In genomic region chr17:34861704-34862415, GRCm38 (mm10) we compare ENCODE assay signal across 13 mouse cellular contexts. TPM values are rescaled to one million over a fixed set of nuclear protein-coding genes. Genes with fewer than 3 reads are reported as not detected.
DNase-seq lines count a peak whose midpoint lies in the region; ATAC-seq and TF ChIP-seq lines count a peak whose summit lies in the region.
"Had no signal": no experiment of that assay in that cellular context is flagged by ENCODE, and none has a peak within 500 bp of the region (broad histone marks: within the 10 kb centered on the region; RNA-seq: fewer than 3 reads in every experiment).

No protein-coding gene starts in this region.

- no peaks in the 10 kb centered on the region for H3K27me3 ChIP-seq in kidney, adult 2 months (replicated peaks; ENCODE audit: control insufficient read depth, insufficient read depth, low read length)
- H3K27me3 ChIP-seq in kidney, embryonic 14.5 days (ENCODE audit: control insufficient read depth, insufficient read depth, low read length), result no peaks in the 10 kb centered on the region
- H3K27me3 ChIP-seq in intestine, embryonic 15.5 days (replicated peaks), result no peaks in the 10 kb centered on the region
- H3K27me3 ChIP-seq: lung, embryonic 15.5 days had no signal

- H3K4me1 ChIP-seq in kidney, adult 2 months (ENCODE audit: control insufficient read depth, insufficient read depth, low read length), result peaks cover 6% of the 10 kb centered on the region; the same call in 1 of the 2 replicates
- H3K4me1 ChIP-seq in kidney, embryonic 14.5 days (ENCODE audit: control insufficient read depth, insufficient read depth, low read length), result no peaks in the 10 kb centered on the region
- no peaks in the 10 kb centered on the region; the same call in 1 of the 2 replicates for H3K4me1 ChIP-seq in intestine, embryonic 15.5 days (replicated peaks)
- H3K4me1 ChIP-seq: lung, embryonic 15.5 days had no signal

- DNase-seq in kidney, adult 2 months, result peak; percentile 87
- DNase-seq in kidney, postnatal 4 days, result peak; percentile 40 to 61
- DNase-seq in skeletal muscle tissue, adult 2 months (ENCODE audit: low read depth, low spot score), result peak; percentile 41
- DNase-seq in cerebellum, adult 9-10 months, result no peak
- DNase-seq in left cerebral cortex, postnatal 14 days (ENCODE audit: low spot score in 2 of 2), result no peak
- DNase-seq in frontal cortex, postnatal 25 days (ENCODE audit: low spot score in 2 of 2), result no peak
- DNase-seq: cerebellum, postnatal 14 days; heart, postnatal 36 days; layer of hippocampus, adult 9-11 months had no signal

- no peaks in the 10 kb centered on the region for H3K9me3 ChIP-seq in kidney, embryonic 14.5 days (ENCODE audit: control insufficient read depth, low read length)
- H3K9me3 ChIP-seq in intestine, embryonic 15.5 days, result no peaks in the 10 kb centered on the region
- H3K9me3 ChIP-seq: lung, embryonic 15.5 days had no signal

- WGBS in kidney, adult 2 months, result 39% methylated on average over 13 of the region's 13 CpGs
- WGBS in kidney, embryonic 14.5 days, result 61% methylated on average over 13 of the region's 13 CpGs
- WGBS in intestine, embryonic 15.5 days, result 53% methylated on average over 13 of the region's 13 CpGs

- peak overlapping the region; percentile 93 for H3K27ac ChIP-seq in kidney, adult 2 months (ENCODE audit: insufficient read depth, low read depth, low read length)
- H3K27ac ChIP-seq in kidney, embryonic 14.5 days (ENCODE audit: low read depth, low read length), result no peak overlapping the region
- peak overlapping the region; percentile 79 for H3K27ac ChIP-seq in intestine, embryonic 15.5 days
- H3K27ac ChIP-seq: lung, embryonic 15.5 days had no signal

- no peak overlapping the region for H3K4me2 ChIP-seq in kidney, embryonic 14.5 days (replicated peaks; ENCODE audit: low read depth, low read length)
- H3K4me2 ChIP-seq in intestine, embryonic 15.5 days (replicated peaks), result peak overlapping the region; percentile 53
- H3K4me2 ChIP-seq: lung, embryonic 15.5 days had no signal

- no peak for ATAC-seq in kidney, embryonic 14.5 days (ENCODE audit: low FRiP score, low TSS enrichment)
- peak; percentile 79 for ATAC-seq in intestine, embryonic 15.5 days
- ATAC-seq: CD4-positive, CD25-positive, alpha-beta regulatory T cell, adult 4 months had no signal

- TF ChIP-seq POLR2A in kidney, adult 2 months (IDR thresholded peaks at IDR 0.05; ENCODE audit: low read depth, low read length), result no peak

- TF ChIP-seq CTCF in kidney, adult 2 months (conservative IDR thresholded peaks at IDR 0.05; ENCODE audit: insufficient read depth, insufficient read length, low read depth, low read length), result no peak

- intact Hi-C loops in left cerebral cortex, postnatal 14 days (cut with DNase I), result no loop called here

- H3K4me3 ChIP-seq in kidney, adult 2 months (ENCODE audit: insufficient read depth, low read depth, low read length), result peak overlapping the region; percentile 42
- H3K4me3 ChIP-seq in kidney, embryonic 14.5 days (ENCODE audit: low read length), result no peak overlapping the region
- H3K4me3 ChIP-seq in intestine, embryonic 15.5 days (replicated peaks), result peak overlapping the region; percentile 23
- H3K4me3 ChIP-seq: lung, embryonic 15.5 days had no signal

- H3K36me3 ChIP-seq in kidney, adult 2 months (ENCODE audit: control insufficient read depth, insufficient read depth, low read length), result no peaks in the 10 kb centered on the region
- H3K36me3 ChIP-seq in kidney, embryonic 14.5 days (ENCODE audit: control insufficient read depth, insufficient read depth, low read length), result peaks cover 4% of the 10 kb centered on the region; the same call in 1 of the 2 replicates
- peaks cover under 1% of the 10 kb centered on the region; the same call in 1 of the 2 replicates for H3K36me3 ChIP-seq in intestine, embryonic 15.5 days

- no peak overlapping the region for H3K9ac ChIP-seq in kidney, embryonic 14.5 days (ENCODE audit: low read depth, low read length)
- peak overlapping the region; percentile 24; the same call in 1 of the 2 replicates for H3K9ac ChIP-seq in intestine, embryonic 15.5 days
- H3K9ac ChIP-seq: lung, embryonic 15.5 days had no signal

RNA-seq across cellular contexts. Expression of gene Cfb, which starts 0.5 kb away (rescaled TPM):
- polyA plus RNA-seq in kidney, adult 2 months (2012; rRNA removed), result 191 and 199 TPM in 2 replicates
- polyA plus RNA-seq in kidney, embryonic 14.5 days (2014; fragmentation: Nextera tagmentation; extraction: Ambion mirVana), result 4.0 and 5.4 TPM in 2 replicates
- polyA plus RNA-seq in intestine, embryonic 15.5 days (2015; fragmentation: Nextera tagmentation; extraction: Ambion mirVana), result 52.1 and 63.5 TPM in 2 replicates
- total RNA-seq in left cerebral cortex, postnatal 14 days (2021), result under 1 TPM in 1 of 2 experiments, not detected in 1; 0.20 TPM

RNA-seq across cellular contexts. Expression of gene Nelfe, which starts 11.7 kb away (rescaled TPM):
- 24.2 and 26.2 TPM in 2 replicates for polyA plus RNA-seq in kidney, adult 2 months (2012; rRNA removed)
- polyA plus RNA-seq in kidney, embryonic 14.5 days (2014; fragmentation: Nextera tagmentation; extraction: Ambion mirVana), result 107 and 119 TPM in 2 replicates
- 98.4 and 106 TPM in 2 replicates for polyA plus RNA-seq in intestine, embryonic 15.5 days (2015; fragmentation: Nextera tagmentation; extraction: Ambion mirVana)
- 10 to 100 TPM; 29.1 to 30.5 TPM for total RNA-seq in left cerebral cortex, postnatal 14 days (2021)

RNA-seq across cellular contexts. Expression of gene Skiv2l, which starts 11.8 kb away (rescaled TPM):
- 58.2 and 69.5 TPM in 2 replicates for polyA plus RNA-seq in kidney, adult 2 months (2012; rRNA removed)
- 22.8 and 45.9 TPM in 2 replicates for polyA plus RNA-seq in kidney, embryonic 14.5 days (2014; fragmentation: Nextera tagmentation; extraction: Ambion mirVana)
- polyA plus RNA-seq in intestine, embryonic 15.5 days (2015; fragmentation: Nextera tagmentation; extraction: Ambion mirVana), result 39.9 and 42.5 TPM in 2 replicates
- 10 to 100 TPM; 68.5 to 73.1 TPM for total RNA-seq in left cerebral cortex, postnatal 14 days (2021)

RNA-seq across cellular contexts. Expression of gene Zbtb12, which starts 17.4 kb away (rescaled TPM):
- 9.4 and 10.8 TPM in 2 replicates for polyA plus RNA-seq in kidney, adult 2 months (2012; rRNA removed)
- polyA plus RNA-seq in kidney, embryonic 14.5 days (2014; fragmentation: Nextera tagmentation; extraction: Ambion mirVana), result 2.1 and 3.7 TPM in 2 replicates
- 2.5 and 2.8 TPM in 2 replicates for polyA plus RNA-seq in intestine, embryonic 15.5 days (2015; fragmentation: Nextera tagmentation; extraction: Ambion mirVana)
- total RNA-seq in left cerebral cortex, postnatal 14 days (2021), result 1 to 10 TPM; 5.0 to 5.1 TPM
- polyA plus RNA-seq: CD4-positive, CD25-positive, alpha-beta regulatory T cell, adult 4 months had no signal

RNA-seq across cellular contexts. Expression of gene Gm20547, which starts 20.0 kb away (rescaled TPM):
- 0.05 TPM in 1 of 2 replicates, not detected in the other for polyA plus RNA-seq in kidney, adult 2 months (2012; rRNA removed)
- not detected in 2 replicates for polyA plus RNA-seq in kidney, embryonic 14.5 days (2014; fragmentation: Nextera tagmentation; extraction: Ambion mirVana)
- polyA plus RNA-seq in intestine, embryonic 15.5 days (2015; fragmentation: Nextera tagmentation; extraction: Ambion mirVana), result not detected in 2 replicates
- total RNA-seq in left cerebral cortex, postnatal 14 days (2021), result under 1 TPM in 1 of 2 experiments, not detected in 1; 0.26 TPM
- total RNA-seq: heart, postnatal 36 days had no signal
- polyA plus RNA-seq: CD4-positive, CD25-positive, alpha-beta regulatory T cell, adult 4 months; lung, embryonic 15.5 days had no signal

Comparison
In these comparisons a context has a peak if more than half of its experiments do, and no peak if none do; other contexts are left out.
1. DNase-seq: peak in kidney, adult 2 months (single experiment), kidney, postnatal 4 days (2 of 2) and skeletal muscle tissue, adult 2 months (single experiment); none in cerebellum, adult 9-10 months (single experiment), left cerebral cortex, postnatal 14 days (0 of 2) and frontal cortex, postnatal 25 days (0 of 2).